In the genomic region with DNA sequence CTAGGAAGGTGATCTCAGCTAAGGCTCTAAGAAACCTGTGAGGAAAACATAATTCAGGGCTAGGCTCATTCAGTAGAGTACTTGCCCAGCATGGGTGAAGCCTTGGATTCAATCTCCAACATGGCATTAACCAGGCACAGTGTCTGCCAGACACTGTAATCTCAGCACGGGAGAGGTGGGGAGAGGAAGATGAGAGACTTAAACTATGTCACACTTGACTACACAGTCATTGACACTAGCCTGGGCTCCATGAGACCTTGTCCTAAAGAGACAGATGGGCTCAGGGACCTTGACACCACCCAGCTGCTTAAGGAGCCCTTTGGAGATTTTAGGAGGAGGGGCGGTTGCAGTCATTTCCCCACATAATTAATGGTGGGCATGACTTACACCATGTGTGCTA, we compare ENCODE assay signal across 27 mouse cellular contexts. TPM values are rescaled to one million over a fixed set of nuclear protein-coding genes. Genes with fewer than 3 reads are reported as not detected.
DNase-seq lines count a peak whose midpoint lies in the region; ATAC-seq and TF ChIP-seq lines count a peak whose summit lies in the region.
"Had no signal": no experiment of that assay in that cellular context is flagged by ENCODE, and none has a peak within 500 bp of the region (broad histone marks: within the 10 kb centered on the region; RNA-seq: fewer than 3 reads in every experiment).

No protein-coding gene starts in this region.

- no peak for TF ChIP-seq CTCF in kidney, postnatal 0 days (IDR thresholded peaks at IDR 0.05; ENCODE audit: low read depth)
- no peak for TF ChIP-seq CTCF in kidney, adult 2 months (conservative IDR thresholded peaks at IDR 0.05; ENCODE audit: insufficient read depth, insufficient read length, low read depth, low read length)

- no peaks in the 10 kb centered on the region for H3K9me3 ChIP-seq in heart, embryonic 10.5 days
- no peaks in the 10 kb centered on the region for H3K9me3 ChIP-seq in heart, embryonic 11.5 days (replicated peaks; ENCODE audit: control insufficient read depth, low read length)
- no peaks in the 10 kb centered on the region for H3K9me3 ChIP-seq in intestine, embryonic 14.5 days (ENCODE audit: control insufficient read depth, low read length)
- no peaks in the 10 kb centered on the region for H3K9me3 ChIP-seq in intestine, embryonic 16.5 days (ENCODE audit: control insufficient read depth, low read length)
- no peaks in the 10 kb centered on the region for H3K9me3 ChIP-seq in kidney, postnatal 0 days (replicated peaks; ENCODE audit: low read length)
- H3K9me3 ChIP-seq: embryonic facial prominence, embryonic 15.5 days; forebrain, embryonic 13.5 days; midbrain, embryonic 13.5 days; neural tube, embryonic 13.5 days had no signal

- DNase-seq in adrenal gland, adult 2 months: peak; percentile 40
- no peak for DNase-seq in adrenal gland, postnatal 10 days
- peak; percentile 61 for DNase-seq in heart, embryonic 10.5 days (ENCODE audit: low spot score)
- peak; percentile 45 for DNase-seq in intestine, embryonic 14.5 days (ENCODE audit: low spot score)
- DNase-seq in kidney, postnatal 0 days (ENCODE audit: low spot score): peak; percentile 33
- no peak for DNase-seq in kidney, adult 2 months
- DNase-seq: adrenal gland, postnatal 25 days; cerebellum, adult 18-20 months; cerebellum, postnatal 10 days; gastrocnemius, postnatal 14 days; heart, postnatal 14 days; kidney, adult 18-20 months; layer of hippocampus, adult 9-11 months; liver; lung, adult 2 months; lung, postnatal 10 days; retina, postnatal 1 day; right cerebral cortex, postnatal 14 days had no signal

- H3K9ac ChIP-seq in heart, embryonic 11.5 days (ENCODE audit: low read depth, low read length): no peak overlapping the region
- no peak overlapping the region for H3K9ac ChIP-seq in intestine, embryonic 14.5 days (ENCODE audit: low read length)
- no peak overlapping the region for H3K9ac ChIP-seq in intestine, embryonic 16.5 days (ENCODE audit: low read depth, low read length)
- no peak overlapping the region for H3K9ac ChIP-seq in kidney, postnatal 0 days (ENCODE audit: low read depth, low read length)
- H3K9ac ChIP-seq: embryonic facial prominence, embryonic 15.5 days; forebrain, embryonic 13.5 days; liver, embryonic 14.5 days; midbrain, embryonic 13.5 days; neural tube, embryonic 13.5 days had no signal

- ATAC-seq in heart, embryonic 11.5 days (replicated peaks; ENCODE audit: insufficient number of reproducible peaks, low FRiP score, low TSS enrichment): no peak
- no peak for ATAC-seq in intestine, embryonic 14.5 days (replicated peaks; ENCODE audit: low FRiP score, low TSS enrichment, low read depth)
- no peak for ATAC-seq in intestine, embryonic 16.5 days
- no peak for ATAC-seq in kidney, postnatal 0 days (replicated peaks; ENCODE audit: low FRiP score, low read depth)
- ATAC-seq: forebrain, embryonic 13.5 days; midbrain, embryonic 13.5 days had no signal

- H3K27me3 ChIP-seq in heart, embryonic 10.5 days (ENCODE audit: insufficient read depth, poor library complexity, severe bottlenecking): no peaks in the 10 kb centered on the region
- H3K27me3 ChIP-seq in heart, embryonic 11.5 days (ENCODE audit: control insufficient read depth, insufficient read depth, low read length): no peaks in the 10 kb centered on the region
- H3K27me3 ChIP-seq in intestine, embryonic 14.5 days (replicated peaks; ENCODE audit: control insufficient read depth, insufficient read depth, low read length): no peaks in the 10 kb centered on the region
- H3K27me3 ChIP-seq in intestine, embryonic 16.5 days (replicated peaks; ENCODE audit: control insufficient read depth, insufficient read depth, low read length): no peaks in the 10 kb centered on the region
- no peaks in the 10 kb centered on the region for H3K27me3 ChIP-seq in kidney, postnatal 0 days (ENCODE audit: insufficient read depth, low read length)
- no peaks in the 10 kb centered on the region for H3K27me3 ChIP-seq in kidney, adult 2 months (replicated peaks; ENCODE audit: control insufficient read depth, insufficient read depth, low read length)
- H3K27me3 ChIP-seq: CH12.LX; embryonic facial prominence, embryonic 15.5 days; forebrain, embryonic 13.5 days; midbrain, embryonic 13.5 days; neural tube, embryonic 13.5 days had no signal

- WGBS in heart, embryonic 10.5 days: 57% methylated on average over 2 of the region's 2 CpGs
- WGBS in heart, embryonic 11.5 days (ENCODE audit: insufficient replicate concordance): 43% methylated on average over 2 of the region's 2 CpGs
- 65% methylated on average over 2 of the region's 2 CpGs for WGBS in intestine, embryonic 14.5 days
- 56% methylated on average over 2 of the region's 2 CpGs for WGBS in intestine, embryonic 16.5 days
- WGBS in kidney, postnatal 0 days: 32% methylated on average over 2 of the region's 2 CpGs
- WGBS in kidney, adult 2 months: 54% methylated on average over 2 of the region's 2 CpGs

- peaks cover 7% of the 10 kb centered on the region; the same call in 1 of the 2 replicates for H3K4me1 ChIP-seq in heart, embryonic 10.5 days
- peaks cover 15% of the 10 kb centered on the region for H3K4me1 ChIP-seq in heart, embryonic 11.5 days (ENCODE audit: control insufficient read depth, insufficient read depth, low read length)
- 0 out of 2 replicates have a peak, but pooled peaks cover 3% of the 10 kb centered on the region for H3K4me1 ChIP-seq in intestine, embryonic 14.5 days (replicated peaks; ENCODE audit: control insufficient read depth, insufficient read depth, low read length)
- H3K4me1 ChIP-seq in intestine, embryonic 16.5 days (ENCODE audit: control insufficient read depth, insufficient read depth, low read length): 0 out of 2 replicates have a peak, but pooled peaks cover 2% of the 10 kb centered on the region
- H3K4me1 ChIP-seq in kidney, postnatal 0 days (replicated peaks; ENCODE audit: insufficient read depth, low read length): no peaks in the 10 kb centered on the region; the same call in 1 of the 2 replicates
- peaks cover 4% of the 10 kb centered on the region; the same call in 1 of the 2 replicates for H3K4me1 ChIP-seq in kidney, adult 2 months (ENCODE audit: control insufficient read depth, insufficient read depth, low read length)
- H3K4me1 ChIP-seq: embryonic facial prominence, embryonic 15.5 days; midbrain, embryonic 13.5 days had no signal

- no peak overlapping the region for H3K4me2 ChIP-seq in heart, embryonic 11.5 days
- no peak overlapping the region for H3K4me2 ChIP-seq in intestine, embryonic 14.5 days (ENCODE audit: low read length)
- H3K4me2 ChIP-seq in intestine, embryonic 16.5 days (ENCODE audit: low read depth, low read length): no peak overlapping the region
- no peak overlapping the region for H3K4me2 ChIP-seq in kidney, postnatal 0 days (ENCODE audit: low read length)
- H3K4me2 ChIP-seq: embryonic facial prominence, embryonic 15.5 days; forebrain, embryonic 13.5 days; midbrain, embryonic 13.5 days; neural tube, embryonic 13.5 days had no signal

- no peak for TF ChIP-seq POLR2A in kidney, adult 2 months (IDR thresholded peaks at IDR 0.05; ENCODE audit: low read depth, low read length)

- H3K36me3 ChIP-seq in heart, embryonic 10.5 days: peaks cover 46% of the 10 kb centered on the region
- peaks cover 25% of the 10 kb centered on the region for H3K36me3 ChIP-seq in heart, embryonic 11.5 days (ENCODE audit: control insufficient read depth, insufficient read depth, low read length)
- H3K36me3 ChIP-seq in intestine, embryonic 14.5 days (ENCODE audit: control insufficient read depth, insufficient read depth, low read length): peaks cover 41% of the 10 kb centered on the region
- peaks cover 14% of the 10 kb centered on the region for H3K36me3 ChIP-seq in intestine, embryonic 16.5 days (ENCODE audit: control insufficient read depth, insufficient read depth, low read length)
- H3K36me3 ChIP-seq in kidney, postnatal 0 days (ENCODE audit: insufficient read depth, low read length): peaks cover 12% of the 10 kb centered on the region; the same call in 1 of the 2 replicates
- H3K36me3 ChIP-seq in kidney, adult 2 months (ENCODE audit: control insufficient read depth, insufficient read depth, low read length): no peaks in the 10 kb centered on the region; the same call in 1 of the 2 replicates

- H3K4me3 ChIP-seq in heart, embryonic 10.5 days: no peak overlapping the region
- H3K4me3 ChIP-seq in heart, embryonic 11.5 days (ENCODE audit: low read depth, low read length): no peak overlapping the region
- no peak overlapping the region for H3K4me3 ChIP-seq in intestine, embryonic 14.5 days (ENCODE audit: low read depth, low read length)
- no peak overlapping the region for H3K4me3 ChIP-seq in intestine, embryonic 16.5 days (ENCODE audit: low read length)
- H3K4me3 ChIP-seq in kidney, postnatal 0 days (replicated peaks; ENCODE audit: low read depth, low read length): no peak overlapping the region
- H3K4me3 ChIP-seq in kidney, adult 2 months (ENCODE audit: insufficient read depth, low read depth, low read length): no peak overlapping the region
- H3K4me3 ChIP-seq: embryonic facial prominence, embryonic 15.5 days; forebrain, embryonic 13.5 days; midbrain, embryonic 13.5 days; neural tube, embryonic 13.5 days had no signal

- no peak overlapping the region for H3K27ac ChIP-seq in heart, embryonic 10.5 days
- no peak overlapping the region for H3K27ac ChIP-seq in heart, embryonic 11.5 days (ENCODE audit: low read depth, low read length)
- H3K27ac ChIP-seq in intestine, embryonic 14.5 days (ENCODE audit: low read depth): no peak overlapping the region
- no peak overlapping the region for H3K27ac ChIP-seq in intestine, embryonic 16.5 days (ENCODE audit: low read length)
- no peak overlapping the region for H3K27ac ChIP-seq in kidney, postnatal 0 days
- no peak overlapping the region for H3K27ac ChIP-seq in kidney, adult 2 months (ENCODE audit: insufficient read depth, low read depth, low read length)
- H3K27ac ChIP-seq: embryonic facial prominence, embryonic 15.5 days; forebrain, embryonic 13.5 days; liver, embryonic 14.5 days; macrophage; midbrain, embryonic 13.5 days; neural tube, embryonic 13.5 days had no signal

RNA-seq across cellular contexts. Expression of gene Dstn, which starts 22.7 kb away (rescaled TPM):
- total RNA-seq in adrenal gland, adult 2 months (2021): 100 to 1,000 TPM; 233 to 305 TPM
- 12.2 and 20.6 TPM in 2 replicates for polyA plus RNA-seq in adrenal gland, adult 2 months (2012; rRNA removed)
- 100 to 1,000 TPM; 175 to 191 TPM for total RNA-seq in adrenal gland, postnatal 10 days (2021)
- polyA plus RNA-seq in heart, embryonic 10.5 days (2016; fragmentation: Nextera tagmentation; extraction: Ambion mirVana): 746 and 989 TPM in 2 replicates
- 1,059 and 1,185 TPM in 2 replicates for polyA plus RNA-seq in heart, embryonic 11.5 days (2014; fragmentation: Nextera tagmentation; extraction: Ambion mirVana)
- 684 and 706 TPM in 2 replicates for polyA plus RNA-seq in intestine, embryonic 14.5 days (2014; fragmentation: Nextera tagmentation; extraction: Ambion mirVana)
- polyA plus RNA-seq in intestine, embryonic 16.5 days (2015; fragmentation: Nextera tagmentation; extraction: Ambion mirVana): 822 and 823 TPM in 2 replicates
- polyA plus RNA-seq in kidney, postnatal 0 days (2015; fragmentation: Nextera tagmentation; extraction: Ambion mirVana): 513 and 555 TPM in 2 replicates
- 46.9 and 73.0 TPM in 2 replicates for polyA plus RNA-seq in kidney, adult 2 months (2012; rRNA removed)

Comparison
In these comparisons a context has a peak if more than half of its experiments do, and no peak if none do; other contexts are left out.
1. DNase-seq: peak in adrenal gland, adult 2 months (single experiment), heart, embryonic 10.5 days (single experiment), intestine, embryonic 14.5 days (single experiment) and kidney, postnatal 0 days (single experiment); none in adrenal gland, postnatal 10 days (single experiment) and kidney, adult 2 months (single experiment).